Mouse (Mus musculus): ENCODE data around the gene Ticam1.
"Not testable (repeated sequence)": the region's sequence is repeated elsewhere in the genome, so short reads cannot be mapped to it uniquely, and the experiment has no call there.

Ticam1 gene

DNA sequence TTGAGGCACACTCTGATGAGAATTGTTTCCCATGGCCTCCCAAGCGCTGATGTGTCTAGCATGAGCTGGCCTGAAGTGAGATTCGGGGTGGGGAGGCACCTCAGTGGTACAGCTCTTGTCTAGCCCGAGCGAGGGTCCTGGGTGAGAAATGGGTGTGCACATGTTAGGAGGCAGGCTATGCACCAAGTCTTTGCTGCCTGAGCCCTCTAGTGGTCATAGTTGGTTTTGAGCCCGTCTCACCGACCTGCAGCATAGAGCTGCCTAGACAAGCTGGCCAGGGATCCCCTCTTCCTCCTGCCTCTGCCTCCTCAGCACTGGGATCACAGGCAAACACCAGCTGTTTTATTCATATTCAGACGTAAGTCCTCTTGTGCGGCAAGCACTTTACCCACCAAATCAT is 12.6 kb downstream of the Ticam1 start:
- peak; percentile 61 to 73 for DNase-seq (ENCODE audit: low spot score in 2 of 2)

DNA sequence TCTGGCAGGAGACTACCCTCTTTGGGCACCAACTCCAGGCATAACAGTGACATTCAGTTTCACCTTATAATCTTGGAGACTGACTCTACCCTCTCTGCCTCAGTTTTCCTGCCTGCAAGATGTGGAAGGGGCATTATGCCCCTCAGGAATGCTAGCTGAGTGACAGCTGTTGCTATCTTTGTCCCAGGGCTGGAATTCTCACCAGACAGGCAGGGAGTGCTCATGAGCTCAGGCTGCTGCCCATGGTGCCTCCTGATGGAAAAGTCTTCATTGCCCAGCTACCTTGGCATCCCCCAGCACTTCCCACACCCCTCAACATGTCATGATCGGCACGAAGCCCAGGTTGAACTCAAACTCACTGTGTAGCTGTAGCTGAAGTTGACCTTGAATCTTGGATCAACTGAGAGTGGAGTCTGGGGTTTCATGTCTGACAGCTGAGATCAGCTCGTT is 13.9 kb downstream of the Ticam1 start:
- DNase-seq (ENCODE audit: low spot score in 2 of 2), result no peak

DNA sequence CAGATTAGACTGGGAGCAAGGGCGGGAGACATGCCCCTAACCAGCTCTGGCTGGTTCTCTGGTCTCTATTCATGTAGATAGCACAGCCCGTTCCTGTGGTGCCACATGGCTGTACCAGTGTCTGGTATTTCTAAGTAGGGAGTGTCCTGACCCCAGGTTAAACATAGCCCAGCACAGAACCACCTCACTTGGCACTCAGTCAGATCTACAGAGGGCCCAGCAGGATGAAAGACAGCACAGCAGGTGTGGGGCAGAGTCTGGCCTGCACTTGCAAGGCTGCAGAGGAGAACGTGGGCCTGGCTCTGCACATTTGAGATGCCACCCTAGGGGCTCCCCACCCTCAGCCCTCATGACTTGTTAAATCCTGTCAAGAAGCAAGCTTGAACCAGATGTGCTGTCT is 15.4 kb downstream of the Ticam1 start:
- DNase-seq (ENCODE audit: low spot score in 2 of 2), result no peak

DNA sequence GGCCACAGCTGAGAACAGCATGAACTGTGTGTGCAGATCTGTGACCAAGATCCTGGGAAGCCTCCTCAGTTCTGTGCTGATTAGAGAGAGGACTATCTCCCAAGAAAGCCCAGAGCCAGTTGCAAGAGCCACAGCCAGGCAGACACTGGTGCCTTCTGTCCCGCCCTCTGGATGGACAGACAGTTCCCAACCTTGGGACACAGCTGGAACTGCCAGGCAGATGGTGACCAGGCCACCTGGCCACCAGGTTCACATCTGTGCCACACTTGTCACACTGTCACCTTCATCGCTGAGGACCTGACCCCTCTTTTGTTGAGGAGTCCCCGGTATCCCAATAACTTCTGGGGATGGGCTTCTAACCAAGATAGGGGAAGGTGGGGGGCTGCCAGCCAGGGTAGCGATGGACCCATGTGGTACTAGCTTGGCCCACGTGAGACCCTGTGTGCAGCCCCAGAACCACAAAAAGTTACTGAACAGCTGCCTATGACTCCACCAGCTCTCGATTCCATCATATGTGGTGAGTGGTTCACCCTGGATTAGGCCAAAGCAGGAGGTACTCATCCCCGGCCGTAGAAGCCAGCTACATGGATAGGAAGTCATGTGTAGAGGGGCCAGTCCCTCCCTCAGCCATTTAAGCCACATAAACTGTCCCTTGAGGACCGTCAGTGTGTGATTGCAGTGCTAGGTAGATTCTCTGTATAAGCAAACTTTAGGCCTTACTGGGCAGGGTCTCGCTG is 17.1 kb downstream of the Ticam1 start:
- no peak for DNase-seq (ENCODE audit: low spot score in 2 of 2)

DNA sequence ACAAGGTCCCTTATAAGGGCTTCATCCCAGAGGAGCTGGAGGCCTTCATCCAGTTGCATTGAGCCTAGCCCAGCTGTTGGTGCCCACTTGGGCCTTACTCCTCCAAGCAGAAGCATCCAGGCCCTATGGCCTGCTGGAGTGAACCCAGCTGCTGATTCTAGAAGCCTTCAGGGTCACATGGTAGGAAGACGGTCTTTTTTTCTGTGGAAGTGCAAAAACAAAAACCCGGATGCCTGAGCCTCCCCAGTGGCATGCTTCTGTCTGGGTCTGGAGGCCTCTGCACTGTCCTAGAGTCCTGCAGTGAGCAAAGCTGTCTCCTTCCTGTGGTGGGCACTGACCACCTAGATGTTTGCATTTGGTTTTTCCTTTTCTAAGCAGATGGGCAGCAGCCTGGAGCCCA is 17.8 kb downstream of the Ticam1 start:
- DNase-seq (ENCODE audit: low spot score in 2 of 2), result not testable (repeated sequence)

DNA sequence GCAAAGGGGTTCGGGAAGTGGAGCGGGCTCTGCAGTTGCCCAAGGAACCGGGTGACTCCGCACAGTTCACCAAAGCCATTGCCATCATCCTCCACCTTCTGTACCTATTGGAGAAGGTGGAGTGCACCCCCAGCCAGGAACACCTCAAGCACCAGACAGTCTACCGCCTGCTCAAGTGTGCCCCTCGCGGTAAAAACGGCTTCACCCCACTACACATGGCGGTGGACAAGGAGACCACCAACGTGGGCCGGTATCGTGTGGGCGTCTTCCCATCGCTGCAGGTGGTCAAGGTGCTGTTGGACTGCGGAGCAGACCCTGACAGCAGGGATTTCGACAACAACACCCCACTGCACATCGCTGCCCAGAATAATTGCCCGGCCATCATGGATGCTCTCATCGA is 18.3 kb downstream of the Ticam1 start:
- not testable (repeated sequence) for DNase-seq (ENCODE audit: low spot score in 2 of 2)

DNA sequence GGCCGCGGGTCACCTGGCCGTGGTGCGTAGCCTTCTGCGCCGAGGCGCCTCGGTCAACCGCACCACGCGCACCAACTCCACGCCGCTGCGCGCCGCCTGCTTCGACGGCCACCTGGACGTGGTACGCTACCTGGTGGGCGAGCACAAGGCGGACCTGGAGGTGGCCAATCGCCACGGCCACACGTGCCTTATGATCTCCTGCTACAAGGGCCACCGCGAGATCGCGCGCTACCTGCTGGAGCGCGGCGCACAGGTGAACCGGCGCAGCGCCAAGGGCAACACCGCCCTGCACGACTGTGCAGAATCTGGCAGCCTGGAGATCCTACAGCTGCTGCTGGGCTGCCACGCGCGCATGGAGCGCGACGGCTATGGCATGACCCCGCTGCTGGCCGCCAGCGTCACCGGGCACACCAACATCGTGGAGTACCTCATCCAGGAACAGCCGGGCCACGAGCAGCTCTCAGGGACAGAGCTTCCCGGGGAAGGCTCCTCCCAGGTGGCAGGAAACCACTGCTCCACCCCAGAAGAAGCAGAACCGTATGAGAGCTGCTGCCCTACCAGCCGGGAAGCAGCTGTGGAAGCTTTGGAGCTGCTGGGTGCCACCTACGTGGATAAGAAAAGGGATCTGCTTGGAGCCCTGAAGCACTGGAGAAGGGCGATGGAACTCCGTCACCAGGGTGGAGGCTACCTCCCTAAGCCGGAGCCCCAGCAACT is 19.2 kb downstream of the Ticam1 start:
- DNase-seq (ENCODE audit: low spot score in 2 of 2), result no peak

DNA sequence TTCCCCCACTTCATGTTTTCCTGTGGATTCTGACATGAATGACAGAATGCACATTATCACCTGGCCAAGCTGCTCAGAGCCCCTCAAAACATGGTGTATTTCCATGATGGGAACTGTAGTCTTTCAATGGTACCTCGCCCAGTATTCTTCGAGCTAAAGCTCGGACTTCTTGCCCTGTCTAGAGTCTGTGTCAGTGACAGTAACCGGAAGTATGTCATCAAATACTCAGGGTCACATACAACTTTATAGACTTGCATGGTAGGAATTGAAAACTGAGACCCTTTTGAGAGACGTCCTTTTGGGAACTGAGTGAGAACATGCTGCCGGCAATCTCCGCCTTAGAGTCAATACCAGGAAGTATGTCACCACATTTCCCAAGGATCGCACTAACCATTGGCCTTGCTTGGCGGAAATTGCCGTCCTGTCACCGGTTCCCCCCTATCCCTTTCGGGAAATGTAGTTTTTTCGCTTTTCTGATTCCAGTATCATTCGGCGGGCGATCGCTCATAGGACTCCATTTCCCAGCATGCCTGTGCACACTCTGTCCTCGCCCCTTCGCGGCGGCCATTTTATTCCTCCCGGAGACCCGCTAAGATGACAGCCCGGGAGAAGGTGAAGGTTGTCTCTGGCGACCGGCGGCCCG is 20.2 kb downstream of the Ticam1 start, which contains the start of gene Fem1a:
Gene Fem1a (plus strand): TSS at position 572 of the 643 bp plus-strand sequence.
- peak; percentile 82 to 90 for DNase-seq (ENCODE audit: low spot score in 2 of 2)

DNA sequence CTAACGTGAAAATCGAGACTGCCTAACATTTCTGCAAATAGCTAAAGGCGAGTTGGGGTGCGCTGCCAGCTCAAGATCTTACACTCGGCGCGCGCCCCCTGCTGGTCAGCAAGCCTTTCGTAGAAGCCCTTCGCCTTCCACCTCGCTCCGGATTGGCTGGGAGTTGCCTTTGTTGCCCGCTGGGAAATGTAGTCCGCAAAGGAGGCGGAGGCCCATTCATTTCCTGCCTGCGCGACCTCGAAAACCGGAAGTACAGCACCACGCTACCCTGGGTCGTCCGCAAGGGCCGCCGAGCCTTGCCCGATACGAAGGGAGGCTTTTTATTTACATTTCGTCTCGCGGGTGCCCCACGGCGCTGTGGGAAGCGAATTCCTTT is 20.7 kb downstream of the Ticam1 start:
- peak; percentile 97 to 99 for DNase-seq (ENCODE audit: low spot score in 2 of 2)

DNA sequence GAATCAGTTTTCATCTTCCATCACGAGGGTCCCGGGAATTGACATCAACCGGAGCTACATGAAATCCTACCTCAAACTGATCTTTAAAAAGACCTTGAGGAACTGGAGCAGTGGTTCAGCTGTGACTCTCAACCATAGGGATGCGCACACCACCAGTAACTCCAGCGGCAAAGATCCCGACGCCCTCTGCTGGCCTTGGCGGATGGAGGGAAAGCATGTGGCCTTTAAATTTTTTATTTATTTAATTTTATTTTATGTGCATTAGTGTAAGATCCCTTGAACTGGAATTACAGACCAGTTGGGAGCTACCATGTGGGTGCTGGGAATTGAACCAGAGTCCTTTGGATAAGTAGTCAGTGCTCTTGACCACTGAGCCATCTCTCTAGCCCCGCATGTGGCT is 21.2 kb downstream of the Ticam1 start:
- DNase-seq (ENCODE audit: low spot score in 2 of 2), result peak in 1 of 2 experiments; percentile 60

DNA sequence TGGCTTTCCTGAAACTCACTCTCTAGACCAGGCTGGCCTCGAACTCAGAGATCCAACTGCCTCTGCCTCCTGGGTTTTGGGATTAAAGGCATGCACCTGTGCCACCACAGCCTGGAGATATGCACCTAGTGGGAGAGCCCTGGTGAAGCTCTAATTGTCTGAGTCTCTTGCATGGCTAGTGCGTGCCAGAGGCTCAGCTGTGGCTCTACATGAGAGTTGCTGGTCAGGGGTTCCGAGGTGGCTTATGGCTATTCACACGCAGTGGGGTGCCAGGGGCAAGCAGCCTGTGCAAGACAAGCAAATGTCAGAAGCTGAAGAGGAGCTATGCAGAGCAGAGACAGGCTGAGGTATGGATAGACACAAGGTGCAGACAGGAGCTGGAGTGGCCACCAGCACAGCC is 21.9 kb downstream of the Ticam1 start:
- DNase-seq (ENCODE audit: low spot score in 2 of 2), result no peak

DNA sequence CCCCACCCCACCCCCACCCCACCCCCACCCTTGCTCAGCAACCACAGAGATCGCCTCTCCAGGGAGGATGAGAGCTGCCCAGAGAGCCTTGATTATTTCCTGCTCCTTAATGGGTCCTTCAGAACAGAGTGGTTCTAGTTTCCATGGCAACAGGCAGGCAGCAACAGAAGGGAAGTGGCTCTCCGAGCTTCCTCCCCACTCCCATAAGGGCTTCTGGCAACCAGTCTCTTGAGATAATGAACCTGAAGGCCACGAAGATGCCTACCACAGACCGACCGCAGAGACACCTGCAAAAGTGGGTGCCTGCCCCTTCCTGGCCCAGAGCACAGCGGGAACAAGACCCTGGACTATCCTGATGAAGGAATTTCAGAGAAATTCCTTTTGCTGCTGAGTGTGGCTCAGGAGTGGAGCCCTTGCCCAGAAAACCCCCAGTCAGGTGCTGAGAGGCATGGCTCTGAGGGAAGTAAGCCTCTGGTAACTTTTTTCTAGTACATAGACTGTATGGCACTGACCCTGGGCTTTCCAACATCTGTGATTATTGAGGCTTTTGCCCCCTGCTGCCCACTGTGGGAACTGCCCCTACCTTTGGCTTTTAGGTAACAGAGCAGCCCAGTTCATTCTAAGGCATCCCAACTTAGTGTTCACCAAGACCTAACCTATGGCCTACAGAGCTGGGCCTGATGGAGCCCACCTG is 25.3 kb downstream of the Ticam1 start:
- peak; percentile 66 to 76 for DNase-seq (ENCODE audit: low spot score in 2 of 2)

DNA sequence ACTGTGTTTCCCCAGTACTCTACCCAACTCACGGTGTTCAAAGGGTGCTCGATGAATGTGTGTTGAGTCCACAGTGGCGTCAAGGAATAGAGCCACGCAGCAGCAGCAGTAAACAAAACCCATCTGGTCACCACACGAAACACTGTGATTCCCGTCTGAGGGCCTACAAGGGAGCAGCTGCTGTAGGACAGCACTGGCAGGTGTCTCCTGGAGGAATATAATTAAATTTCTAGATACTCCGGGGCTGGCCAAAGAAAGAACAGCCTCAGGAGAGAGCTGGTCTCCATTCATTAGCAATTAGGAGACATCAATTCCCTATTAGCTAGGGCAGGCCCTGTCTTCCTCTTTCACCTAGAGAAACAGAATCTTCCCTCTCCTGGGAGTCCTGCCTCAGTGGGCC is 31.0 kb downstream of the Ticam1 start:
- DNase-seq (ENCODE audit: low spot score in 2 of 2), result no peak

DNA sequence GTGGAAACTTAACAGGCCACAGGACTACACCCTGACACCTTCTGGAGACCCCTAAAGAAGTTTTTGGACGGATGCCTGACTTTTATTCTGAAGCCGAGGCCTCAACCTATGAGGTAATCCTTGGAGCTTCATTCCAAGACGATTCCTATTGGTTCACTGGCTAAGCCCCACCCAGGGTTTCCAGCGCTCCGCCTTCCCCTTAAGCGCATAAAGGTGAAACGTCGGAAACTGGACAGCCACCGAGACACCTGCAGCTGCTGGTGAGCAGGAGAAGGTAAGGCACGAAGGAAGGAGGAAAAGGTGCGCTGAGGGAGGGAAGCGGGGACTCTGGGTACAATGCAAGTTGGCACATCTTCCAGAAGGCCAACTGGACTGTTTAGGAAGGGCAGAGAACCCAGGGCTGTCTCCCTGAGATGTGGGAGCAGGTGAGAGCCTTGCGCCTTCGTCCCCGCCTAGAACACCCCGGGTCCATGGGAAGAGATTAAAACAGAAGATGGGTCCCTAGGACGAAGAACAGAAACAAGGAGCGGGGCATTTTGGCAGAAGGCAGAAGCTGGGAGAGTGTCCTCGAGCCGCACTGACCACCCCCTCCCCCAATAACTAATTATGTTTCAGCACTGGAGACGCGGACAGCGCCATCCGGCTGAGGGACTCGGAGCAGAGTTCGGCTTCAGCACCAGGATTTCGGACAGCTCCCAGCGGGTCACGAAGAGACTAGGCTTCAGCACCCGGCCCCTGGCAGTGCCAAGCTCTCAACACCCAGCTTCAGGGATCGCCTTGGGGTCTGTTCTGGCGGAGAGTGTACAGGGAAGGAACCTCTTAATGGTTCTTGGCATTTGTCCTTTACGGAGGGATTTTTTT is 34.8 kb downstream of the Ticam1 start:
- peak in 1 of 2 experiments; percentile 59 for DNase-seq (ENCODE audit: low spot score in 2 of 2)

DNA sequence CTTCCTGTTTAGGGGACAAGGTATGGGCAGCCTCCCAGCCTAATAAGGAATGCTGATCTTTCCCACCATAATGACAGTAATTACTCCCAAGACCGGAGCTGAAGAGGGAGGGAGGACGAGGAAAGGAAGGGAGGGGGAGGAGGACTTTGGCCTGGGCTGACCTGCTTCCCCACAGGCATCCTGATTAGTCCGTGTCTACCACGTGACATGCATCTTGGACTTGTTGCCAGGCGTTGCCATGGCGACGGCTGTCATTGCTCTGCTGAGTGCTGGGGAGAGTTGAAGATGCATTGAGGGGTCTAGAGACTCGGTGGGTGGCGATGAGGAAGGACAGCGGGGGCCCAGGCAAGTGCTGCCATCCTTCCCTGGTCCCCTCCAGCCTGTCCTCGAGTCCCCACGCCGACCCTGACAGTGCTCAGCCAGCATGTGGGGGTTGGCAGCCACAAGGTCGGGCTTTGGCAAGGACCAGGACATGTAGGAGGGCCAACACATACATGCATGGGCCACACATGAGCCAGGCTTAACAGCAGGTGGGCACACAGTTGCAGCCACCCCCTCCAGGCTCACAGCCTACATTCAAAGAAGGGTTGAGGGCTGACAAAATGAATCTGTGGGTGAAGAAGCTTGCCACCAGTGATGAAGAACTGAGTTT is 42.6 kb downstream of the Ticam1 start:
- DNase-seq (ENCODE audit: low spot score in 2 of 2), result peak; percentile 52 to 68

DNA sequence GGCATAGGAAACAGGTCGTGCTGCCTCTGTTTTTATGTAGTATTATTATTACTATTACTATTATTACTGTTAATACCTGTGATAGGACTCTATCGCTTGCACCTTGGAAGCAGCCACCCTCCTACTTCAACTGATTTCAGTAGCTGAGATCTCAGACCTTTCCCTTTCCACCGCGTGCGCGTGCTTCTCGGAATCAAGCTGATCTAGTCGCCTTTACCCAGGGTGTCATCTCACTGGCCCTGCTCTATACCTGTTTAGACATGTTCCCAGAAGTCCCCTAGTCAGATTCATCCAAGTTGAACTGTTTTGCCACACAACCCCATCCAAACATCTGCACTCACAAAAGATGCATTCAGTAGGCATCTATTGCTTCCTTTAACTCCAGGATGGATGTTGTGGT is 43.2 kb downstream of the Ticam1 start:
- DNase-seq (ENCODE audit: low spot score in 2 of 2), result no peak

DNA sequence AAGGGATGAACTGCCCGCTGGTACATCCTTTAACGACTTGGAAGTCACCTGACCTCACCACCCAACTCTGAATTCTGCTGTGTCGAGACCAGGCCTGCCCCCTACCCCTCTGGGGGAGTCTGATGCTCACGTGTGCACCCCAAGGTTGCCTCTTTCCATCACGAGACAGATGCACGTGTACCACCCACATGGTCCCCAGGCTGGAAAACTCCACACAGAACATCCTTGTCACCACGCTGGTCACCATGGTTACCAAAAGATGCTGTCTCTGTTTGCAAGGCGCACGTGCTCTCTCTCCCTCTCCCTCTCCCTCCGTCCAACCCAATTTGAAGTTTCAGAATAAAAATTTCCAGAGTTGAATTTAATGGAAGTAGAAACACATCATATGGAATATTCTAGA is 46.6 kb downstream of the Ticam1 start:
- peak; percentile 48 to 69 for DNase-seq (ENCODE audit: low spot score in 2 of 2)

DNA sequence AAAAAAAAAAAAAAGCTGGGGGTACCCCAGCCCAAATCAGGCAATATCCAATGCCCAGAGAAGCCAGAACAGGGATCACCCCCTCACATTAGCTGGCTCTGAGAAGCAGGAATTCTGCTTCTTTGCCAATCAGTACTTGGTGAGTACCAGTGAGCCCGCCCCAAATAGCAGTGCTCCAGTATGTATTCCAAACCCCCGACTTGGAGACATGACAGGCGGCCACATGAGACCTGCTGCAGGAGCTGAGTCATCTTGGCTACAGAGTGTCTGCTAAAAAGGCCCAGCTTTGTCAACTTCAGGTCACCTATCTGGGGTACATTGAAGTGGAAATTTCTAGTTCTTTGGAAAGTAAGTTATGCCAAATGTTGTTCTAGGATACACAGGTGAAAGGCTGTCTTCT is 50.0 kb downstream of the Ticam1 start:
- no peak for DNase-seq (ENCODE audit: low spot score in 2 of 2)

DNA sequence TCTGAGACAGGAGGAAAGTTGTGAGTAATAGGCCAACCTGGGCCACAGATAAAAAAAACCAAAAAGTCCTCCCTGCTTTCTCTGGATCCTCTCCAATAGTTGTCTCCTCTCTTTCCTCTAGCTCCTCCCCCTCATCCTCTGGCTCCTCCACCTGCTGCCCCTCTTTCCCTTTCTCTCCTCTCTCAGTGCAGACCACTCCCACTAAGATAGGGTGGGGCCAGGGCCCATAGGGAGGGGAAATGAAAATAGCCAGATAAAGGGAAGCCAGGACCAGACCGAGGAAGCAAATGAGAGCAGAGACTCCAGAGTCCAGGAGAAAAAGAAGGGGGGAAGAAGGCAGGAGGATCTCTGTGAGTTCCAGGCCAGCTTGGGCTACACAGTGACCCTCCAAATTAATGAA is 51.7 kb downstream of the Ticam1 start:
- no peak for DNase-seq (ENCODE audit: low spot score in 2 of 2)

DNA sequence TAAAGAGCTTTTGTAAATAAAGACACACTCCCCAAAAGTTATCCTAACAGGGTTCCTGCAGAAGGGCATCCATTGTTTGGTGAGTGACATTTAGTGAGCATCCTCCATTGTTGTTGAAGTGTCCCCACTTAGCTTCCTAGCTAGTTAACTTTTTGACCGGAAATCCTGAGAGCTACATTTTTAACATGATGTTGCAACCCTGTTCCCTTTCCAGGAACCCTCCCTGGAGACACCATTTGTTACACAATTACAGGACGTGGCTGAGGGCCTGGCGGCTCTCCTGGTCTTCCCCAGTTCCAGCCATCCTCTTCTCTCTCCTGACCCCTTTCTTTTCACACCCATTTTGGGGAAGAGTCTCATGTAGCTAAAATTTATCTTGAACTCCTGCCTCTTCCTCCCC is 56.8 kb downstream of the Ticam1 start:
- no peak for DNase-seq (ENCODE audit: low spot score in 2 of 2)
